Mouse (Mus musculus) adrenal gland, postnatal 36 days (tissue): Measurements from ENCODE around the gene Atp1a1. TPM values are rescaled to one million over a fixed set of nuclear protein-coding genes. Genes with fewer than 3 reads are reported as not detected.

Experiments used
- DNase-seq, 2 experiments: peaks; one replicate each; pipeline ENCODE4 v3.0.0; 2021; ENCODE audit warnings: mixed read lengths in 1 of 2
- total RNA-seq, 2 experiments: library from RNA; stranded (reverse); gene quantifications; 2 replicates each; pipeline ENCODE4 v1.2.3; 2021

Gene Atp1a1
- total RNA-seq, 2 experiments from 2014 or later = 823 to 834 TPM

DNA sequence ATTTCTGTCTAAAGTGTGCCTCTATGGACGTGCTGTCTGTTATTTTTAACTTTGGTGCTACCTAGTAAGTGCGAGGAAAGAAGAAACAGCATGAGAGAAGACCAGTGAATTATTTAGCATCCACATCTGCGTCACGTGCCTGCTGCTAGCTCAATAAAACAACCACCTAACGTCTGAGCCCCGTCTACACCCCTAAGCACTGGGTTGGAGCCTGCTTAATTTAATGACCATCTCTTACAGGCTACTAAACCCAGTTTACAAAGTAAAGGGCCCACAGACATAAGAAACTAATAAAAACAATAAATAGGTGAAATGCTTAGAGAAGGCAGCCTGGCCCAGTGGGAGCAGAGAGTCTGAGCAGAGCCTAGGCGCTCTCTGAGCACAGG lies 11.2 kb downstream of the Atp1a1 start:
- DNase-seq = no peak

DNA sequence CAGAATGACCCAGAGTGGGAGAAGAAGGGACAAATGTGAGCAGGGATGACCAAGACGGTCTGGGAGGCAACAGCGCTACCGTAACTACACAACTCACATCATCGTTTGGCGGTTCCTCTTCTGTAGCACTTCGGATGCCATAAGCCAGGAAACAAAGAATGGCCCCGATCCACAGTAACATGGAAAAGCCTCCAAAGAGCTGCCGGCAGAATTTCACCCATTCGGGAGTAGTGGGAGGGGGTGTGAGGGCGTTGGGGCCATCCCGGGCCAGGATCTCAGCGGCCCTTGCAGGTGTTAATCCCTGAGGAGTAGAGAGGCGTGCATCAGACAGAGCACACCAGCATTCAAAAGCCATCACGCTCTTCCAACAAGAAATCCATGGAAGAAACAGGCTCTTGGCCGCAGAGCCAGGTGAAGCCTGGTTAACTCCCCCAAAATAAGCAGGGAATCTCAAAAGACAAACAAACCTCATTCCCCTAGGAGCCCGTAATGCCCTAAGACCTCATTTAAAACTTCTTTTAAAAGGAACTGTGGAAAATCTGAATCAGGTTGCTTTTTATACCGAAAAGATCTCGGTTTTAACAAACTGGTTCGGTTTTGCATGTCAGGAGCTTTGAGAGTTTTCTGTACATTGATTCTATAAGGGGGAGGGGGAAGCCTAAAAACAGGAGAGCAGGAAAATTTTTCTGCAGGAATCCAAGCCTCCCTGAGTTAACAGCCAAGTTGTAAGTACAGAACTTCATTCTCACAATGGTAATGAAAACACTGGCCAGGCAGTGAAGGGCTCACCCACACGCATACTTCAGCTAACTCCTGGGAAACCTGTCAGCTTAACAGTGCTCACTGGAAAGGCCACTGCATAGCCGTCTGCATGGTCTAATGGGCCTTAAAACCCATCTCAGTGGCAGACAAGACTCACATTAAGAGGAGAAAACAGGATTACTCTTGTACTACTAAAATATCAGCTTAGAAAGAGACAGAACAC lies 11.9 kb downstream of the Atp1a1 start:
- no peak for DNase-seq

DNA sequence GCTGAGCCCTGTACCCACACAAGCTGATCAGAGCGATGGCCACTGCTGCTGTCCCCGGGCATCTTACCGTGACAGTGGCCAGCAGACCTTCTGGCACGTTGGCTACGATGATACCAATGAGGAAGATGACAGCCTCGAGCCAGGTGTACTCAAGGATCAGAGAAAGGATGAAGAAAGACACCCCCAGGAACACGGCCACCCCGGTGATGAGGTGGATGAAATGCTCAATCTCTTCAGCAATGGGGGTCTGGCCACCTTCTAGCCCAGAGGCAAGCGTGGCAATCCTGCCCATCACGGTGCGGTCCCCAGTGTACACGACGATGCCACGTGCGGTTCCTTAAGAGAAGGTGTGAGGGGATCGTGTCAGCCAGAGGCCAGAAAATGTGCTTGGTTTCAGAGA lies 14.1 kb downstream of the Atp1a1 start:
- DNase-seq = no peak

DNA sequence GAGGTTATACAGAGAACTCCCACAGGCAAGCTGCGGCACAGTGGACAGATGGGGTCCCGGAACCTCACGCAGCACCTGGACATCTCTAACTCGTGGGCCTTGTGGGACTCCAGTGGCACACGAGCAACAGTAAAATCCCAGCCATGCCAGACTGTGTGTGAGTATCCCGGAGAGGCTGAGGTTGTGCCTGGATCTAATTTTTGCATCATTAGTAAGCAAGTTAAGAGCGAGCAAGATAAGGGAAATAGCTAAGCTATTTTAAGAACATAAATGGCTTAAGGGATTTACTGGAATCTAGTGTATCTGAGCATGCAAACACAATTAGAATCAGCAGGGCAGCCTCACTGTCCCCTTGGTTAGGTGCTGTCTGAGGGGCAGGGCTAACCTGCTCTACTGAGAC lies 16.2 kb downstream of the Atp1a1 start:
- DNase-seq = no peak

DNA sequence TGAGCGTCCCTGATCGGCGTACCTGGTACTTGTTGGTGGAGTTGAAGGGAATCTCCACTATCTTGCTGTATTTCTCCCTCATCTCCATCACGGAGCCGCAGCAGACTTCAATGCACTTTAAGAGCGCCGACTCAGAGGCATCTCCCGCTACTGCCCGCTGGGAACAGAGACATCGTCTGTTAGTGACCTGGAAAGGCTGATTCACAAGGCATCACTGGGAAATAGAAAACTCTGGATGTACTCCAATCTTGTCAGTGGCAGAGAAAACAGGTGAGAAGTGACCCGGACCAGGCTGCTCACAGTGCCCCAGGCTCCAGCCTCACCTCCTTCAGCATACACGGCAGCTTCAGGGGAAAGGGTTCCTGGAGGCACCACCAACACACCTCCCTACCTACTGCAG lies 17.7 kb downstream of the Atp1a1 start:
- DNase-seq = no peak

DNA sequence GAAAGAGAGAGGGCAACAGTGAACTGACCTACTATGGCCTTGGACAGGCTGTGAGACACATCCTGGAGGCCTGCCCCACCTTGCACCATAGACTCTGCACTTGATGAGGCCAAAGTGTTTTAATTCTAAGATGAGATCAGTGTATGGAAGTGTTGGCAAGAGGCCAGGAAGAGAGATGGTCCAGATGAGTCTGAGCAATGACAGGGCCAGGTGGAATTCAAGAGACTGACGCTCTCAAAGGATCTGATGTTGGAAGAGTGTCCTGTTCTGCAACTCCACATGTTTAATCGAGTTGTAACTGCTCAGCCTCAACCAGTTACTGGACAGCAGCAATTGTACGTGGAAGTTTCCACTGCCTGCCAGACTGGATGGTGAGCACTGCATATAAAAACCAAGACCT lies 26.4 kb downstream of the Atp1a1 start:
- no peak for DNase-seq

DNA sequence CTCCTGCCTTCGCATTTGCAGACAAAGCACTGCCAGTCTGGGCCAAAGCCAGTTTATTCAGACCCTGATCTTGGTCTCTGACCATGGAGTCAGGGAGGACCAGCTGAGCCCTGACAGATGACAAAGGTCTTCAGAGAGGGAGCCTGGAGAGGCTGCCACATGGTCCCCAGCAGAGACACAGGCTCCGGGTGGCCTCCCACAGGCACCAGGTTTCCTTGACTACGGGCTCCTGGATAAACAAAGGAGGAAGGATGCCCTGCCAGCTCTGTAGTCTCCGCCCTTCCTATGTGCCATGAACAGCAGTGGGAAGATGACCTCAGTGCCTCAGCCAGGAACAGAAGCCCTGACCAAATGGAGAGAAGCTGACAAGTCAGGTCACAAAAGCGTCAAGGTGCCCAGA lies 27.1 kb downstream of the Atp1a1 start:
- peak; percentile 52 to 58 for DNase-seq

DNA sequence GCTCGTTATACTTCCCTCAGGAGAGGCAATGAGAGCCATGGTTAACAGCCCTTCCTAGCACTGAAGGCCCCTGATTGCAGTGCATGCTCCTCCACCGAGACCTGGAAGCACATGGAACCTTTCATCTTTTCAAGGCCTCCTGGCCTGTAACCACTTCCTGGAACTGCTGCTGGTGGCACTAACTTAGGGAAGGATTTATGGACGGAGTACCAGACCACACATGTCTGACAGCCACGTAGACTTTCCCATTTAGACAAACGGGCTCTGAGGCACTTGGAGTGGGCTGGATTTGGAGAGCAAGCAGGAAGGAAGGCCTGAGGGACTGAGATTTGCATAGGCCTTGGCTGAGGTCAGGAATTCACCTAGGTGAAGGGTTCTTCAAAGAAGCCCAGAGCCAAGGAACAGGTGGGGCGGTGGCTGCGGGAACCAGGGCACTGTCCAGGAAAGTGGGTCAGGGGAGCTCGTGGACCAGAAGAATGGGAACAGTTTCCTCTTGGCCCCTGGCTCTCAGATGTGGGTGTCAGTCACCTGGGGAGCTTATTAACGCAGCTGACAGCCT lies 28.9 kb downstream of the Atp1a1 start:
- DNase-seq = no peak

DNA sequence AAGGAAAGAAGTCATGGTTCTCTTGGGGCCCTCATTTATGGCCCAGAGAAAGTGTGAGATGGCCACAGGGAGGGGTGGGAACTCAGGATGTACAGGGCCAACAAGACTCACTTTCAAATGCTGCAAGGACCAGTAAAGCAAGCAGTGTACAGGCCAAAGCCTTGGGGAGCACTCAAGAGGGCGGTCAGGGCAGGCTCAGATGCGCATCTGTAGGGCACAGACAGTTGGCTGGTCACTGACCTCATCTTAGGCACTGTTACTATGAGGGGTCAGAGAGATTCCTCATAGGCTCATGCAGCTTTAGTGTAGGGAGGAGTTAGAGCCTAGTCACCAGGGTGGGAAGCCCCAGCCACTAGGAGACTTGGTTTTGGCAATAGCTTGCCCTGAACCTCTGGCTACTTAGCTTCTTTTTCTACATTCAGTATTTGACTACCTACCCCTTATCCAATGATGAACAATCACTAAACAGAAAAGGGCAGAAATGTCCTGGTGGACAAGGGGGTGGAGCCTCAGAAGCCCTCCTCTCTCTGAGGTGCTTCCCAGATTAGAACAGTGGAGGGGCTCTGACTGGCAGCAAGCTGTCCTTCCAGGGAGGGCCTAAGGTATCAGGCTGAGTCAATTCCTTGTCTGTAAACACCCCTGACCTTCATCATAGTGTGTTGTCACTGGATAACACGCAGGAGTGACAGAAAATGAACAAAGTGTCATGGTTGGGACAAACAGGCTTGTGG lies 29.9 kb downstream of the Atp1a1 start:
- DNase-seq = peak in 1 of 2 experiments; percentile 53

DNA sequence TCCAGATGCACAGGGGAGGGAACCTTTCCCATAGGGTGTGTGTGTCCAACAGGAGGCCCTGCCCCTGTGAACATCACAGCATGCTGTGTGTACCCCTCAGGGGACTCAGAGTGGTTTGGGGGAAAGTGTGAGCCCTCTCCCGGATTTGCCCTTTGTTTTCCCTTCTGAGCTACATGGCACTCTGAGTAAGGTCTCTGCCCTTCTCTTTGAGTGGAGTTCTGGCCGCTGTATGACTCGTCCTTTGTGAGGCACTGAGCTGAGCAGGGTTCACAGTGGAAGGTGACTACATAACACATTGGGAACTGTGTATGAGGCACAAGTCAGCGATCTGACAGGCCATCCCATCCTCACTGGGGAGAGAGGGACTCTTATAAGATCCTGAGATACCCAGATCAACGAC lies 31.5 kb downstream of the Atp1a1 start:
- no peak for DNase-seq

DNA sequence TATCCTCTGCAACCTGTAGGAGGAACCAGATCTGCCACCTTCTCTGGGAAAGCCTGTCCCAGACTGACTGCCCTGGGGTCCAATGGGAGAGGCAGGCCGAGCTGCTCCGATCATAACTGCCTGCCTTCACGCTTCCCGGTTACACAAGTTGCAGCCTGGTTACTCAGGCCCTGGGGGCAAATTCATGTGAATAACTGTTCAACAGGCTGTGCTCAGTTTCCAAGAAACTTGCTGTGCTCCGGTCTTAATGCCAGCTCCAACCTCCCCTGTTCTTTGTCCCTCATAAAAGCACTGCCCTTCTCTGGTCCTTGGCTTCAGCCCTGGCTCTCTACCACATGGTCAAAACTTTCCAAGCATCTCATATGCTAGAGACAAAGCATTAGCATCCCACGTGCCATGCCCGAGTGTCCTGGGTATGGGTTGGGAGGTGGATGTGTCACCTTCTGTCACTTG lies 32.3 kb downstream of the Atp1a1 start:
- peak; percentile 50 to 52 for DNase-seq

DNA sequence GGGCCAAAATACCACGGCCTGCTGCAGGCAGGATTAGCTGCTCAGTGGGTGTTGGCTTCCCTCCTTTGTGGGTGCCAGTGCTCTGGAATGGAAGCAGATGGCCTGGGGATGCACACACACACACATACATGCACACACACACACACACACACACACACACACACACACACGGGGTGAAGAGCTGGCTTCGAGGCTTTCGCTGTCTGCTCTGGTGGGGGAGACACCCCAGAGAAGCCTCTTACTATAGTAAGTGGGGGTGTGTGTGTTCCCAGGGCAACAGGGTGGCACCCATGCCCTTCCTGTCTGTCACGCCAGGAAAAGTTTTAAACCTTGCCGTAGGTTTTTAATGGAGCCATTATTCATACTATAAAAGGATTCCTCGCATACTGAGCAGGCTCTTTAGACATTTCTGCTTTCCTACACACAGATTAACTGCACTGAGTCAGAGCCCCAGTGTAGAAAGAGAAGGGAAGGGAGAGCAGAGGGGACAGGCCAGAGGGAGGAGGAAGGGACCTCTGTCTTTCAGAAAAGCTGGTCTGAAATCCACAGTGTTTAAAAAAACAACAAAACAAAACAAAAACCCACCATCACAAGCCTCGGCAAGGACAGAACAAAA lies 32.9 kb downstream of the Atp1a1 start:
- no peak for DNase-seq

DNA sequence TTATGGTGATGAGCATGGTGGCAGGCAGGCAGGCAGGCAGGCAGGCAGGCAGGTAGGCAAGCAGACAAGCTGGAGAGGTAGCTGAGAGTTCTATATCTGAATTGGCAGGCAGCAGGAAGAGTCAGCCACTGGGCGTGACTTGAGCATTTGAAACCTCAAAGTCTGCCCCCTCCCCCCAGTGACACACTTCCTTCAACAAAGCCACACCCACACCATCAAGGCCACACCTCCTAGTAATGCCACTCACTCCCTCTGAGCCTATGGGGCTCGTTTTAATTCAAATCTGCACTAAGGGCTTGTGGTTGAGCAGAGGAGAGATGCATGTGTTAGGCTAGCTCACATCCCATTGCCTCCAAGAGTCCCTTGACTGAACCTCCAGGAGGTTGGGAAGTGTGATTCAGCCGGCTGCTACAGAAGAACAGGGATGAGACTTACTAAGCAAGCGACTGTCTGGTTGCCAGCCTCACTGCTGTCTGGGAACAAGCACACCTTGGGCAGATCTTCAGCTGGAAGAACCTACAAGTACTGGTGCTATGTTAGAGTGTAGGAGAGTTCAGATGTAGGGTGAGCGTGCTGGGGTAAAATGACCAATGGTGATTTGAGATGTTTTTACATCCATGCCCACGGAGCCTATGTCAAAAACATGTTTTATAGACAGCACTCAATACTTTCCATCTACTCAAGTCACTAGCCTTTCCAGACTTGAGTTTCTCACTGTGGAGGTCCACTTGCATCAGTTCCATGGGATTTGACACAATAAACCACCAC lies 33.6 kb downstream of the Atp1a1 start:
- DNase-seq = no peak

DNA sequence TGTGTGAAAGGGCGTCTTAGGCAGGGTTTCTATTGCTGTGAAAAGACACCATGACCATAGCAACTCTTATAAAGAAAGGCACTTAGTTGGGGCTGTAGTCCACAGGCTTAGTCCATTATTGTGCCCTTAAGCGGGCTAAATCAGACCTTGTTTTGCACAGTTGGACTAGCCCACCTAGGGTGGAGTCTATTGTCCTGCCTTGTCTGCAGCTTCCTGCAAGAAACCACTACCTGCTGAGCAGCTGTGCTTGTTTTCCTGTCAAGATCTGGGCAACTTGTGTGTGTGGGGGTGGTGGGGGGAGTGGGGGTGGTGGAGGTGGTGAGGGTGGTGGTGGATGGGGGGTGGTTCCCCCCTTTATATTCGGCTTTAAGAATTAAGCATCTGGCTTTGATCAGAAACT lies 34.2 kb downstream of the Atp1a1 start:
- DNase-seq = no peak

DNA sequence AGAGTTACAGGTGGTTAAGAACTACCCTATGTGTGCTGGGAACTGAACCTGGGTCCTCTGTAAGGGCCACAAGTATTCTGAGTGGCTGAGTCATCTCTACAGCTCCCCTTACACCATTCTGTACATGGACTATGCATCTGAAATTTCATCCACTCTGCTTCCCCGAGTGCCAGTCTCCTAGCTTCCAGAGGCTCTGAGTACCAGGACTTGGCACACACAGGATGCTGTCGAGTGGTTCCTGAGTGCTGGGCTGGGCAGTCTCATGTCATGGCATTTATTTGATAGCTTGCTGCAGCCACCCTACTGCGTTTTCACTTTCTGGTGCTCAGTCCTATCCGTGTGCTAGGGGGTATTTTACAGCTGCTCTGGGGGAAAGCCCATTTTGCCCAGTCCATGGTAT lies 35.9 kb downstream of the Atp1a1 start:
- no peak for DNase-seq

DNA sequence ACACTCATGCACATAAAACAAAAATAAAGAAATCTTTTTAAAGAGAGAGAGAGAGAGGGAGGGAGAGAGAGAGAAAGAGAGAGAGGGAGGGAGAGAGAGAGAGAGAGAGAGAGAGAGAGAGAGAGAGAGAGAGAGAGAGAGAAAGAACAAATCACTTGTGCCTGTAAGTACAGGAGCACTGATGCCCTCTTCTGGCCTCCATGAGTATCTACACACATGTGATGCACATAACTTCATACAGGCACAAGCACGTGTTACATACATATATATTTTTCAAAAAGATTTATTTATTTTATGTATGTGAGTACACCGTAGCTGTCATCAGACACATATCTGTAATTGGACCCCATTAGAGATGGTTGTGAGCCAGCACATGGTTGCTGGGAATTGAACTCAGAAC lies 40.5 kb downstream of the Atp1a1 start:
- no peak for DNase-seq

DNA sequence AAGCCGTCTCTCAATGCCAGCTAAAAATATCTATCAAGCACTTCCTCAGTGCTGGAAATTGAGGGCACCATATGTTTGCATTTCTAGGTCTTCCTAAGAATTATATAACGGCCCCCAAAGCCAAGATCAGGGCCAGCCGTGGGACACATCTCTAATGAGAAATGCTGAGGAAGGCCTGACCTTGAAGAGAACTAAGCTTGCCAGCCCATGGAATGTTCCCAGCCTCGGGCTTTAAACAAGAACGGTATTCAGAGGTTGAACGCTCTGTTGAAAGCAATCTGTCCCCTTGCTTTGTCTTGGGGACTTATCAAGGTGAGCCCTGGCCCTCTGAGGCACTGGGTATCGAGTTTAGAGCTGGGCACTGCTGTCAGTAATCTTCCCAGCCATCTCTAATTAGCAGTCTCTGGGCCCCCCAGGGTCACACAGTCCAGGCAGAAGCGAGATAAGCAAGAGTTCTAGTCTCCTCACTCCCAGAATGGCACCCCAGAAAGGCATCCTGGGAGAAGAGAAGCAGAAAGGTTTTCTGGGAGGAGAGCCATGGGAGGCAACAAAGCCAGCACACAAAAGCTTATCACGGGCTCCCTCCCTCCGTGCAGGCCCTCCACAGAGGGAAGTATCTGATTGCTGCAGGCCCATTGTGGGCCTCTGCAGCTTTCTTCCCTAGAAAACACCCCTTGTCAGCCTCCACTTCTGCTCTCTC lies 41.8 kb downstream of the Atp1a1 start:
- peak in 1 of 2 experiments; percentile 40 for DNase-seq

DNA sequence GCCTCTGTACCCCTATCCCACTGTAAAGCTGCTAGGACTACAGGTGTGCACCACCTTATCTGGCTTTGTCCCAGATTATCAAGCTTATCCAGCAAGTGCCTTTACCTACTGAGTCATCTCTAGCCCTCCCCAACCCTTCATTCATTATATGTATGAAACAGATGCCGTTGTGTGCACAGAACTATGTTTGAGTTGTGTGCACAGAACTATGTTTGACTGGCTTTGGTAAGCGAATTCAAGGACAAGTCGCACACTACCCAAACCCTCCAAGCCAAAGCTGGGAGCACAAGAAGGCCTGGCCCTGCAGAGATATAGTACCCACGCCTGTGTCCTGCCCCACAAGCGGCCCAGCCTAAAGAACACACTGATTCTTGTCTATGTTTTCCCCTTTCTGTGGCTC lies 42.5 kb downstream of the Atp1a1 start:
- no peak for DNase-seq

DNA sequence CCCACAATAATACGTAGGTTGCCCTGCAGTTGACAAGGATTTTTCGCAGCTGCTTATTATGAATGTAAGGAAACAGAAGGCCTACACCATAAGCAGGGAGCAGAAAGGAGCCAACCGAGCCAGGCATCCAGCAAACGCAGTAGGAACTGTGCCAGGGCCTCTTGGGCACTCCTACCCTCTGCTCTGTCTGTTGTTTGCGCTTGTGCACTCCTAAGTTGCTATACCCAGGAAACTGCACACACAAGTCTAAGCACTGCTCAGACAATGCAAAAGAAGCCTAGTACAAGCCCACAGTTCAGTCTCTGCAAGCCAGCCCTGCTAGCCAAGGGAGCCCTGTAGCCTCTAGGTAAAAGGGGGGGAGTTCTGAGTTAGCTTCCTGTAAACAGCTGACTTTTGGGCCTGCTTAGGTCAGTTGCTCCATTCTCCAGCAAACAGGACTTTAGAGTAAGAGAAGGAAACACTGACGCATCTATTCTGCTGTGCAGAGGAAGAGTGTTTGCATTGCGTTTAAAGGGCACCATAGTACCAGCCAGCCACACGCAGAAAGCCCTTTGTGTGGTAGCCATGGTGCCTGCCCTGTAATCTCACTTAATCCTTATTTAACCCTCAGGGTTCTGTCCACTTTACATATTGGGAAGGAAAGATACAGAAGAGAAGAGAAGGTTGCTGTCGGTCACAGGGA lies 43.5 kb downstream of the Atp1a1 start:
- DNase-seq = no peak

DNA sequence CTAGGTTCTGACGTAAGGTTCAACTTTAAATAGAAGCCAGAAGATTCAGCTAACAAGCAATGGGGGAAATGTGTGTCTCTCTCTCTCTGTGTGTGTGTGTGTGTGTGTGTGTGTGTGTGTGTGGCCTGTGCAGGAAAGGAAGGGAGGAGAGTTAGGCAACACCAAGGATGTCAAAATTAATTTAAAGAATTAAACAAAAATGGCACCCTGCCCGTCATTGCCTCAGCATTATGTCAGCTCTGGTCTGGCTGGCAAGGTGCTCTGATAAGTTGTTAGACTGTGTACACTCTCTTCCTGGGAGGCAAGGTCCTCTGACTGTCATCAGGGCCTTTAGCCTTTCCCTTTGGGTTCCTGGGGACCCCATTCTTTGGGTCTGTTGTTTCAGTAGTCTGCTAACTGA lies 47.8 kb downstream of the Atp1a1 start:
- DNase-seq = no peak
